Mouse (Mus musculus): ENCODE measurements around the gene Ang5.
"Not testable (repeated sequence)": the region's sequence is repeated elsewhere in the genome, so short reads cannot be mapped to it uniquely, and the experiment has no call there.

GRCm38 (mm10) chr14:43955074-43955473 is 1.8 kb upstream of the Ang5 start:
- TF ChIP-seq GATA1 (IDR thresholded peaks at IDR 0.05; ENCODE audit: borderline replicate concordance, low read length); FLI1 (IDR thresholded peaks at IDR 0.05; ENCODE audit: low read length): not testable (repeated sequence)
